Mouse (Mus musculus) layer of hippocampus, adult 11-12 months (tissue): ENCODE data around the gene Dlgap1.

ENCODE experiments used
- DNase-seq: peaks from one replicate; pipeline ENCODE4 v3.0.0; 2022; ENCODE audit warnings: low spot score

The Dlgap1 gene

DNA sequence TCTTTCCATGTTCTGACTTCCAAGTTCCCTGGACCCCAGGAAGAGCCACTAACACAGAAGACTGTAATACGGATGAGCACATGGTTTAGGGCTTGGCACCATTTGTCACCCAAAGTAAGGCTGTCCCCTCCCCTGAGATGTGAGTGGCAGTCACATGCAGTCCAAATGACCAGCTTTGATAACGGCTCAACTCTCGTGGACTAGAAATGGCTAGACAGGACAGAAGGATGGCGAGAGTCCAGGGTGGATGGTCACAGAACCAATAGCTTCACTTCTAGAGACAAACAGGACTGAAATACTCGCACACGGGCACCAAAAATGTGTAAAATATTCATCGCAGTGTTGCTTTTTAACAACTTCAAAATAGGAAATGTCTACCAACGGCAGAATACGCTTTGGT, 657.5 kb downstream of the Dlgap1 start:
- DNase-seq = no peak

DNA sequence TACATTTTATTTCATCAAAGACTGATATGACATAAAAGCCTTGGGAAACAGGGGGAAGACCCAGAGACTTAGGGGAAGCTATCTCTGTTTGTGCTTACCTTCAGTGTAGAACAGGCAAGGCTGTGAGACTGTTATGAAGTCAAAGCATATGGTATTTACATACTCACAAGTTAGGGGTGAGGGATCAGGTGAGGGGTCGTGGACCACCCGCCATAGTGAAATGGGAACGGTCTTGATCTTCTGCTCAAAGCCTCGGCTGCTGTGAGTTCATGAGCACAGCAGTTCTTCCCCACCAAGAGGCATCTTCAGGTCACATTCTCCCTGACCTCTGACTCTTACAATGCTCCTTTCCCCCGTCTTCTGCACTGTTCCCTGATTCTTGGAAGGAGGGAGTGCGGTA, 658.1 kb downstream of the Dlgap1 start:
- no peak for DNase-seq

GRCm38 (mm10) chr17:70629653-70630378, 660.9 kb downstream of the Dlgap1 start:
- peak; percentile 72 for DNase-seq

GRCm38 (mm10) chr17:70633181-70633944, 664.5 kb downstream of the Dlgap1 start:
- peak; percentile 92 for DNase-seq

- no peak for DNase-seq
These were observed 674.3 kb downstream of the Dlgap1 start for GRCm38 (mm10) chr17:70643211-70643610.

GRCm38 (mm10) chr17:70646641-70647040, 677.8 kb downstream of the Dlgap1 start:
- DNase-seq = no peak

- no peak for DNase-seq
These were observed 692.5 kb downstream of the Dlgap1 start for GRCm38 (mm10) chr17:70661382-70661781.

- no peak for DNase-seq
These were observed 695.1 kb downstream of the Dlgap1 start for GRCm38 (mm10) chr17:70663992-70664391.

DNA sequence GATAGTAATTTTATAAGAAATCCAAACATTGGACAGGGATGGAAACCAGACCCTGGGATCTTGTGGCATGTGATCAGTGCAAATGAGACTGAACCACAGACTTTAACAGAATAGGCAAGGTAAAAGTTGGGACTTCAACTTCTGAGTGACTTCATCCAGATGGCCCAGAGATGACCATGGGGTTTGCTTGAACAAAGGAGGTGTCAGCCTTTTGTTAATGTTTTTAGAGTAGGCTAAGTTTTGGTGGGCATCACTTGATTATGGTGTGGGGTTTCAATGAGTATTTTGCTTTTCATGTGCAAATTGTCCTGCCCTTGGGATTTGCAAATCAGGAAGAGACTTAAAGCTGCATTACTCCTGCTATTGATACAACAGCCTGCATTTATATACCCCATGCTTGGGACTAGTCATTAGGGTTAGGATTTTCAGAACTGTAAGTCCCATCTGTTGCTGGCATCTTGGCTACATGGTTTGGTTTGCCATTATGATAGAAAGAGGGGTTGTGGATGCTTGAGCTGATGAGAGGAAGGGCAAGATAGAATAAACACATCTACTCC, 695.7 kb downstream of the Dlgap1 start:
- DNase-seq = no peak

GRCm38 (mm10) chr17:70673985-70674384, 705.1 kb downstream of the Dlgap1 start:
- DNase-seq = peak; percentile 66

GRCm38 (mm10) chr17:70676522-70676921, 707.6 kb downstream of the Dlgap1 start:
- no peak for DNase-seq

GRCm38 (mm10) chr17:70683561-70684167, 714.8 kb downstream of the Dlgap1 start:
- peak; percentile 87 for DNase-seq

DNA sequence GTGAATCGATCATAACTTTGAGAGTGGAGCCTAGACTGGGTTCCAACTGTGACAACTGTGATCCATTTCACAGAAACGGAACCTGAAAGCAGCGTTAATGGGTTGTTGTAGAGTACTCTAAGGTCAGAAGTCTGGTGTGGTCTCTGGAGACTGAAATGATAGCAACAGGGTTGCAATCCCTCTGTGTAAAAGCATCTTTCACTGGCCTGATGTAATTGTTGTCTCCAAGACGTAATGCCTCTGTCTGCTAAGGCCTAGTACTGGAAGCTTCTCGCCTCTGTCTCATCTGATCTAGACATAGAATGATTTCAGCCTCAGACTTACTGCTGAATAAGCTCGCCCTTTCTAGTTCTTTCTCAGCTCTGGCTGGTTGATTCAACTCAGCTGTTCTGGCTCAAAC, 721.3 kb downstream of the Dlgap1 start:
- DNase-seq = no peak

- no peak for DNase-seq
These were observed 721.7 kb downstream of the Dlgap1 start for GRCm38 (mm10) chr17:70690598-70690997.

DNA sequence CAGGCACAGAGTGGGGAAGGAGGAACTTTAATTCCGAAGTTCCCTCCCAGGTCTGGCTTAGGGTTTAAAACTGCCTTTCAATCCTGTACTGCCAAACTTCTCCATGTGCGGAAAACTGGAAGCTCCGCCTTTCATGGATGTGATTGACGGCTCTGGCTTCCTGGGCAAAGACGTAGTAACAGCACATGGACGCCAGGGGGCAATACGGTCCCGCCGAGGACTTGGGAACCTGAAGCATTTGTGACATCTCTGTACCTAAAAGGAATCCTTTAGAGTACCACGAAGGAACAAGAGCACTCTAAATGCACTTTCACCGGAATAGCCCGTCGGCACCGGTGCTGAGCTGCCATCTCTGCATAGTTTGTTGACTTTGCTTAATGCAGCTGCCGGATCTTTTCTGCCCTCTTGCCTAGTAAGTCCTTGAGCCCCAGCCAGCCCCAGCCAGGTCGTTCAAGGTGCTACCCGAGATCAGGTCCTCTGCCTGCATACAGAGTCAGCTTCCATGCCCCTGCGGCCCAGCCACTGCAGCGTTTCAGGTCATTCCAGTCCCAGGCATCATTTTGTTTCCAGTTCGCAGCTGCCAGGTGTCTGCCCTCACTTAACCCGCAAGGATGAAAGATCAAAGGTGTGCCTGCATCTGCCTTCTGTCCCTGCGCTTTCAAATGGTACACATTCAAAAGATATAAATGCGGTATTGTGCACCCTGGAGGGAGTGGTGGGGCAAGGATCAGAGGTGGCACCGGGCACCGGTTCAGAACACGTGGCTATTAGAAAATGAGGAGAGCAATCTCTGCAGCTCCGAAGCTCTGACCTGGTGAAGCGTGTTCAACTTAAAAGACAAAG, 738.3 kb downstream of the Dlgap1 start:
- peak; percentile 82 for DNase-seq

- no peak for DNase-seq
These were observed 738.9 kb downstream of the Dlgap1 start for GRCm38 (mm10) chr17:70707819-70708140.

DNA sequence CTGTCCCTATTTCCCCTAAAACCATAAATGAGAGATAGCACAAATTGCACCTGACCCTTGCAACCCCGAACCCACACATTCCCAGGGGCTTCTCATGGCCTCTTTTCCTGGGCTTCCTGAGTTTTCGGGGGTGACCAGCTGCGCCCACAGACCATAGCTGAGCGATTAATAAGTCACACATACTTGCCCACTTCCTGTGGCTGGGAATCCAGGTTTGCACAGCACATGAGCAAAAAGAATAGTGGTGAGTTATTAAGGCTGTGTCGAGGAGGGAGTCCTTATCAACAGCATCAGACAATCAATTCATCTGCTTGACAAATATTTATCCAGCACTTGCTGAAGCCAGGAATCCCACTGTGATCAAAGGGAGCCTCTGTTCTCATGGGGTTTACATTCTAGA, 740.7 kb downstream of the Dlgap1 start:
- DNase-seq = no peak

GRCm38 (mm10) chr17:70713470-70713869, 744.6 kb downstream of the Dlgap1 start:
- no peak for DNase-seq

GRCm38 (mm10) chr17:70719684-70720324, 750.9 kb downstream of the Dlgap1 start:
- DNase-seq = no peak

DNA sequence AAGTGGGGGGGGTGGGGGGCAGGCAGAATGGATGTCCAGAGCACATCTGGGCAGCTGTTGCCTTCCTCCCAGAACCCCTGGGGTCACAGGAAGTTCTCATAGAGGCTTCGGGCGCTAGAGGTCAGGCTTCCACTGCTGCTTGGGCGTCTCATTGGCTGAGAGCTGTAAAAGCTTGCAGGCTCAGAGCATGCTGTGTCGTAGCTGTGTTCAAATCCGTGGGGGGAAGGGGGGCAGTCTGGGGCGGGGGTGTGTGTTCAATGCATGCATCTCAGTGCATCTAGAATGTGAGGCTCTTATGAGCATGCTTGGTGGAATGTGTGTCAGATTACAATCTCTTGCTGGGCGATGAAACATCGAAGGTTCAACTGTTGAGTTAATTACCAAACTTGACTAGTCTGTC, 751.9 kb downstream of the Dlgap1 start:
- no peak for DNase-seq

- no peak for DNase-seq
These were observed 753.3 kb downstream of the Dlgap1 start for GRCm38 (mm10) chr17:70722146-70722545.
